Mouse (Mus musculus) C2C12 (cell line): ENCODE data around the gene Hnrnpl.

Source experiments
- CEBPB ChIP-seq: IDR thresholded peaks from one replicate; pipeline ENCODE4 v1.6.1; 2011; ENCODE audit warnings: low read depth, mild to moderate bottlenecking, control low read depth, moderate library complexity
- CTCF ChIP-seq: IDR thresholded peaks from one replicate; pipeline ENCODE4 v1.5.1; 2011; ENCODE audit not compliant: control insufficient read depth, insufficient read depth, insufficient read length
- FOSL1 ChIP-seq: IDR thresholded peaks from one replicate; pipeline ENCODE4 v1.8.0; 2011; ENCODE audit warnings: mild to moderate bottlenecking, low read length; ENCODE audit not compliant: poor library complexity, insufficient read depth, severe bottlenecking
- MAX ChIP-seq: IDR thresholded peaks from one replicate; pipeline ENCODE4 v1.6.1; 2011; ENCODE audit warnings: mild to moderate bottlenecking, control low read depth
- MYOD1 ChIP-seq: IDR thresholded peaks from one replicate; pipeline ENCODE4 v1.6.1; 2011; ENCODE audit warnings: low read depth; ENCODE audit not compliant: control insufficient read depth, insufficient read length
- MYOG ChIP-seq: IDR thresholded peaks from one replicate; pipeline ENCODE4 v1.6.1; 2011; ENCODE audit not compliant: control insufficient read depth, insufficient read length; ENCODE audit errors: extremely low read depth
- USF1 ChIP-seq: IDR thresholded peaks from one replicate; pipeline ENCODE4 v1.6.1; 2011; ENCODE audit warnings: low read depth, mild to moderate bottlenecking, control low read depth, moderate library complexity

- TF ChIP-seq MAX (no peak), CTCF (no peak), FOSL1 (no peak), CEBPB (no peak), MYOD1 (no peak), USF1 (no peak), MYOG (no peak)
These were observed 4.6 kb downstream of the Hnrnpl start for GRCm38 (mm10) chr7:28812949-28813348.
